Mouse (Mus musculus) bone marrow macrophage, adult 2 months (primary cell): ENCODE measurements around the gene Paxbp1.

Source experiments
- CTCF ChIP-seq: IDR thresholded peaks from 2 replicates; pipeline ENCODE4 v1.5.1; 2012; ENCODE audit warnings: low read depth, mild to moderate bottlenecking, low read length, moderate library complexity
- POLR2A ChIP-seq: IDR thresholded peaks from 2 replicates; pipeline ENCODE4 v1.6.1; 2012; ENCODE audit warnings: mild to moderate bottlenecking, low read depth, low read length, borderline replicate concordance

GRCm38 (mm10) chr16:91010581-91011020 lies 33.7 kb downstream of the Paxbp1 start:
- no peak for TF ChIP-seq POLR2A
- no peak for TF ChIP-seq CTCF
